Mouse (Mus musculus): ENCODE results near the gene Mepce. TPM values are rescaled to one million over a fixed set of nuclear protein-coding genes. Genes with fewer than 3 reads are reported as not detected.

The Mepce gene
- polyA plus RNA-seq, 1 experiment = 18.2 TPM

DNA sequence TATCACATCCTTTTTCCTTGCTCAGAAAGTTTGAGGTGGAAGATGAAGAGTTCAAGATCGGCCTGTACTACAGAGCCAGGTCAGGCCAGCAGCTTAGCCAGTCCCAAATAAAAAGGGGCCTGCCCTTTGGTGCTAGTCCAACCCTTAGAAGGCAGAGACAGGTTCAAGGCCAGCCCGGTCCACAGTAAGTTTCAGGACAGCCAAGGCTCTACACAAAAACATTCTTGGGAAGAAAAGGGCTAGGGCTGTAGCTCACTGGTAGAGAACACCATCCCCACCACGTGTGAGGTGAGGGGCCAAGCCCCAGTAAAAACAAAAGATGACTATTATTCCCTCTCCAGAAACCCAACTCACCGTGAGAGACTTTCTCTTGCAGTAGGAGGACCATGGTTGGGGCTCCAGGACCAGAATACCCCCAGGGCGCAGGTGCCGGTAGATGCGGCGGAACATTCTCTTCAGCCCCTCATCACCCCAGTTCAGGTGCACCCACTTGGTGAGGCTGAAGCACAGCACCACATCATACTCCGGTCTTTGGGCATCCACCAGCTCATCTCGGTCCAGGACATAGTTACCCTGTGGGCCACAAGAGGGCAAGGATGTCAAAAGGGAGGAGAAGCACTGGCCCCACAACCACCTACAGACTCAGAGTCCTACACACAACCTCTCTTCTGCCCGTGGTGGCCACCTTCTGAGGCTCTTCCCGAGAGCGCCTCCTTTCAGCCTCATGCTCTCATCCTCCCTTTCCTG lies 4.5 kb downstream of the Mepce start:
- TF ChIP-seq TAL1 (IDR thresholded peaks at IDR 0.05; ENCODE audit: low read length) (no peak), GATA1 (IDR thresholded peaks at IDR 0.05; ENCODE audit: low read length) (no peak)
- Histone ChIP-seq H3K4me3 (replicated peaks) (peak overlapping the region; percentile 23), H3K27me3 (ENCODE audit: control insufficient read depth) (peaks cover under 1% of the 10 kb centered on the region), H3K36me3 (ENCODE audit: control insufficient read depth) (peaks cover 59% of the 10 kb centered on the region), H3K9me3 (ENCODE audit: control insufficient read depth, low read length) (peaks cover 3% of the 10 kb centered on the region), H3K4me1 (ENCODE audit: control insufficient read depth) (peaks cover 85% of the 10 kb centered on the region)

DNA sequence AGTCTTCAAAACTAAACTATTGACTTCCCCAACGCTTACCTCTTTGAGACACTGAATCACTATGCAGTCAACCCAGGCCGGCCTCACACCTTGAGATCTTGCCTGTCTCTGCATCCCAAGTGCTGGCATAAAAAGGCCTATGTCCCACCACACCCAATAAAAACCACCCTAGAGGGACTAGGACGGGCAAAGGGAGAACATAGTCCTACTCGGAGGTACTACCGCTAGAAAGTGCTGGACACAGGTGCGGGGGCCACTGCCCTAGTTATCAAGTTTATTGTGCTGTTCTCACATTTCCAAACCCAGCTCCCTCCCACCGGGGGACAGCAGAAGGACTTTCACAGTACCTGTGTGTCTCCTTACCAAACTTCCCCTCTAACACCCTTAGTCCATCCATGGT lies 5.8 kb downstream of the Mepce start:
- TF ChIP-seq TAL1 (IDR thresholded peaks at IDR 0.05; ENCODE audit: low read length) (no peak), GATA1 (IDR thresholded peaks at IDR 0.05; ENCODE audit: low read length) (no peak)
- Histone ChIP-seq H3K9me3 (ENCODE audit: control insufficient read depth, low read length) (no peaks in the 10 kb centered on the region), H3K27me3 (ENCODE audit: control insufficient read depth) (no peaks in the 10 kb centered on the region), H3K4me3 (replicated peaks) (no peak overlapping the region), H3K36me3 (ENCODE audit: control insufficient read depth) (peaks cover 59% of the 10 kb centered on the region), H3K4me1 (ENCODE audit: control insufficient read depth) (peaks cover 89% of the 10 kb centered on the region)

DNA sequence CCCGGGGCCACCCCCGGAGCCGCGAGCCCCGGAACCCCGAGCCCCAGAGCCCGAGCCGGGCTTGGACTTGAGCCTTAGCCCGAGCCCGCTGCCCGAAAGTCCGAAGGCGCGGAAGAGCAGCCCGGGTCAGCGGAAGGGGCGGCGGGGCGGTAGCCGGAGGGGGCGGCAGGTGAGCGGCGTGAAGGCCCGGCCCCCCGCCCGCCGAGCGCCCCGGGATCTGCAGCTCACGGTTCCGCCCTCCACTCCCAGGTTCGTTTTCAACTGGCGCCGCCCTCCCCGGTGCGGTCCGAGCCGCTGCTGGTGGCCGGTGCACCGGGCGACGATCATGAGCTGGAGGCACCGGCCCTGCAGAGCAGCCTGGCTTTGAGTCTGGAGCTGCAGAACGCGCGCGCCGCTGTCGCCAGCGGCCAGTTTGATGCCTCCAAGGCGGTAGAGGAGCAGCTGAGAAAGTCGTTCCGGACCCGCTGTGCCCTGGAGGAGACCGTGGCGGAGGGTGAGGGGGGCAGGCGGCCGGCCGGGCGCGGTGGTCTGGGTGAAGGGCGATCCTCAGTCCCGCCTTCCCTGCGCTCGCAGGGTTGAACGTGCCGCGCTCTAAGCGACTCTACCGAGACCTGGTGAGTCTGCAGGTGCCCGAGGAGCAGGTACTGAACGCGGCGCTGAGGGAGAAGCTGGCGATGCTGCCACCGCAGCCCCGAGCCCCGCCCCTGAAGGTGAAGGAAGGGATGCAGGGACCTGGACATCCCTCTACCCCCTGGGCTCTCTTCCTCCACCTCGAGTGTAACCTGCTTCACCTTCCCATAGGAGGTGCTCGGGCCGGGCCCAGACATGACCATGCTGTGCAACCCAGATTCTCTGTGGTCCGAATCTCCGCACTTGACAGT lies 8.2 kb downstream of the Mepce start:
- H3K4me3 ChIP-seq (replicated peaks) = peak overlapping the region; percentile 95
- H3K9me3 ChIP-seq (ENCODE audit: control insufficient read depth, low read length) = no peaks in the 10 kb centered on the region
- no peaks in the 10 kb centered on the region for H3K27me3 ChIP-seq (ENCODE audit: control insufficient read depth)
- peaks cover 87% of the 10 kb centered on the region for H3K4me1 ChIP-seq (ENCODE audit: control insufficient read depth)
- TF ChIP-seq GATA1 (IDR thresholded peaks at IDR 0.05; ENCODE audit: low read length) (no peak), TAL1 (IDR thresholded peaks at IDR 0.05; ENCODE audit: low read length) (no peak)
- peaks cover 49% of the 10 kb centered on the region for H3K36me3 ChIP-seq (ENCODE audit: control insufficient read depth)

DNA sequence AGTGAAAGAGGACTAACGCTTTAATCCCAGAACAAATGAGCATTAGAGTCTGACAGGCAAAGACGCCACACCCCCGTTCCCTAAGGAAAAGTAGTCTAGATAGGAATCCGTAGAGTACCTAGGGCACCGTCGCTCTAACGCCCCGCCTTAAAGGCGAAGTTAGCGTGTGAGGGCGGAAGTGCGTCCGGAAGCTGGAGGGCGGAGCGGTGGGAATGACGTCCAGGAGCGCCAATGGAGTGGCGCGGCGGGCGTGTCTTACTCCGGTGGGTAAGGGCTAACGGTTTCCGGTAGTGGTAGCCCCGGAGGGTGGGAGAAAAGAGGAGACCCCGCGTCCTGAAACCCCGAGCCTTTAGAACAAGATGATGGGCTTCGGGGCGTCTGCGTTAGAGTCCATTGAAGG lies 8.8 kb downstream of the Mepce start, which contains the start of gene Ppp1r35:
Gene Ppp1r35, plus strand, starts transcription at position 215 of the 400 bp plus-strand sequence.
- Histone ChIP-seq H3K4me1 (ENCODE audit: control insufficient read depth) (peaks cover 80% of the 10 kb centered on the region), H3K9me3 (ENCODE audit: control insufficient read depth, low read length) (no peaks in the 10 kb centered on the region), H3K4me3 (replicated peaks) (peak within 1 kb of the TSS; percentile 95), H3K27me3 (ENCODE audit: control insufficient read depth) (no peaks in the 10 kb centered on the region), H3K36me3 (ENCODE audit: control insufficient read depth) (peaks cover 42% of the 10 kb centered on the region)
- TF ChIP-seq TAL1 (IDR thresholded peaks at IDR 0.05; ENCODE audit: low read length) (no peak), GATA1 (IDR thresholded peaks at IDR 0.05; ENCODE audit: low read length) (no peak)

DNA sequence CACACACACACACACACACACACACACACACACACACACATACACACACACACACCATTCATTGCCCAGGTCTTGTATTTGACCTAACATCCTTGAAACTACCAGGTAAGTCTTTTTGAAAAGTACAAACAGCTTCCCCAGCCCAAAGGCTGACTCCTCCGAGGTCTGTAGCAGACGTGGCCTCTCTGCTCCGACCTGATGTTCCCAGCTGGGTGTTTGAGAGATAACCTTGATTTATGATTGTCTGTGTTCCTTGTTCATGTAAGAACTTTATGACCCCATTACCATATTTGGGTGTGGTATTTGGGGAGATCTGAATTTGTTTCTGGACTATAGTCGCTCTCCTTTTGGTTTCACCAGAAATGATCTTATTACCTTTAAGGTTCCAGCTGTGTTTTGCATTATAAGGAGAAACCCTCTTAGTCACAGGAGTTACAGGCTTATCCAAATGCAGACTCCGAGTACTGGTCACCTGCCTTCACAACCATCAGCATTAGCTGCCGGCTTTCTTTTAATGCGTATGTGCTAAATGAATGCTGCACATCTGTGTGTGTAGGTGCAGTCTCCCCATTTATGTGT lies 10.1 kb downstream of the Mepce start:
- H3K4me1 ChIP-seq (ENCODE audit: control insufficient read depth) = peaks cover 75% of the 10 kb centered on the region
- TF ChIP-seq TAL1 (IDR thresholded peaks at IDR 0.05; ENCODE audit: low read length) (no peak), GATA1 (IDR thresholded peaks at IDR 0.05; ENCODE audit: low read length) (no peak)
- no peak overlapping the region for H3K4me3 ChIP-seq (replicated peaks)
- peaks cover 29% of the 10 kb centered on the region for H3K36me3 ChIP-seq (ENCODE audit: control insufficient read depth)
- no peaks in the 10 kb centered on the region for H3K9me3 ChIP-seq (ENCODE audit: control insufficient read depth, low read length)
- H3K27me3 ChIP-seq (ENCODE audit: control insufficient read depth) = no peaks in the 10 kb centered on the region

DNA sequence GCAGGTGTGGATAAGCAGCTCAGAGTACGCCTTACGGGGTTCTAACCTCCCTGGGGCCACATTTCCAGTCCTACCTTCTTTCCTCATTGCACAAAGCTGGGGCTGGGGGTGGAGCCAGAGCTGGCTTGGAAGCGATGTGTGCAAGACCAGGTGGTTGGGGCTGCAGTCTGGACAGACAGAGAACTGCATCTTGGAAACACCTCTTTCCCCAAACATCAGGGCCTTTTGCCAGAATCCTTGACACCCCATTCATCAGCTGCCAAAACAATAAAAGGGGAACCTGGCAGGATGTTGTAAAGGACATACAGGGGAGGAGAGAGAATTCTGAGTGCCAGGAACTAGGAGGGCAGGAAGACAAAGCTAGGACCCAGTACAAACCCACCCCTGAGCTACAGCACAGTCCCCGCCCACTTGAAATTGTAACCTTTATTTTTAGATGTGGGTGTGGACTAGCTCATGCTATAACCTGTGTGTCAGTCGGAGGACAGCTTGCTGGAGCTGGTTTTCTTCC lies 11.0 kb downstream of the Mepce start:
- Histone ChIP-seq H3K36me3 (ENCODE audit: control insufficient read depth) (peaks cover 20% of the 10 kb centered on the region), H3K9me3 (ENCODE audit: control insufficient read depth, low read length) (no peaks in the 10 kb centered on the region), H3K4me3 (replicated peaks) (no peak overlapping the region), H3K27me3 (ENCODE audit: control insufficient read depth) (no peaks in the 10 kb centered on the region), H3K4me1 (ENCODE audit: control insufficient read depth) (peaks cover 68% of the 10 kb centered on the region)
- TF ChIP-seq TAL1 (IDR thresholded peaks at IDR 0.05; ENCODE audit: low read length) = no peak
- no peak for TF ChIP-seq GATA1 (IDR thresholded peaks at IDR 0.05; ENCODE audit: low read length)

DNA sequence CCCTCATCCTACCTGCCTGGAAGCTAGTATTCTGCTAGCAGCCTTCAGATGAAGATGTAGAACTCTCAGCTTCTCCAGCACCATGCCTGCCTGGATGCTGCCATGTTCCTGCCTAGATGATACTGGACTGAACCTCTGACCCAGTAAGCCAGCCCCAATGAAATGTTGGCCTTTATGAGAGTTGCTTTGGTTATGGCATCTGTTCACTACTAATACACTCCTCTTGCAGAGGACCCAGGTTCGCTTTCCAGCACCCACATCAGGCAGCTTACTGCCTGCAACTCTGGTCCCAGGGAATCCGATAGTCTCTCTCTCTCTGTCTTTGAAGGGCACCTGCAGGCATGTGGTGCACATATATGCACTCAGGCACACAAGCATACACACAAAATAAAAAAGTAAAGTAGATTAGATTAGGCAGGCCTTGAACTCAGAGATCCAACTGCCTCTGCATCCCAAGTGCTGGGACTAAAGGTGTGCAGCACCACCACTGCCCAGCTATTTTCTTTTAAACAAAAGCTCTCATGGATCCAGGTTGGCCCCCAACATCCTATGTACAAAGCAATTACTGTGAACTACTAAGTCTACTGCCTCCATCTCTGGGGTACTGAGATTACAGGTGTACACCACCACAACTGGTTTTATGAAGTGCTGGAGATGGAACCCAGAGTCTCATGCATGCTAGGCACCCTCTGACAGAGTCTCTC lies 11.7 kb downstream of the Mepce start:
- Histone ChIP-seq H3K36me3 (ENCODE audit: control insufficient read depth) (peaks cover 13% of the 10 kb centered on the region), H3K4me3 (replicated peaks) (no peak overlapping the region), H3K9me3 (ENCODE audit: control insufficient read depth, low read length) (no peaks in the 10 kb centered on the region), H3K27me3 (ENCODE audit: control insufficient read depth) (no peaks in the 10 kb centered on the region), H3K4me1 (ENCODE audit: control insufficient read depth) (peaks cover 64% of the 10 kb centered on the region)
- TF ChIP-seq TAL1 (IDR thresholded peaks at IDR 0.05; ENCODE audit: low read length) = no peak
- TF ChIP-seq GATA1 (IDR thresholded peaks at IDR 0.05; ENCODE audit: low read length) = no peak

DNA sequence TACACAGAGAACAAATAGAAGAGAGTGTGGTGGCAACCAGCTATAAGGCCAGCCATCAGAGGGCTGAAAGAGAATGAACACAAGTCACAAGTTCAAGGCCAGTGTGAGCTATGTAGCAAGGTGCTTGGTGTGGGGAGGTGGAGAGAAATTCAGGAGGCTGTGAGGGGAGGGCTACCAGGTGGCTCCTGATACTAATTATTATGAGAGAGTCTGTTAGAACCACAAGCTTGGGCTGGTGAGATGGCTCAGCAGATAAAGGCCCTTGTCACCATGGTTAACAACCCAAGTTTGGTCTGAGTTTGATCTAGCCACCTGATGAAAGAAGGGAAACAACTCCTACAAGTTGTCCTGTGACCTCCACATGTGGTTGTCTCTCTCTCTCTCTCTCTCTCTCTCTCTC lies 14.7 kb downstream of the Mepce start:
- Histone ChIP-seq H3K36me3 (ENCODE audit: control insufficient read depth) (no peaks in the 10 kb centered on the region), H3K4me3 (replicated peaks) (no peak overlapping the region), H3K4me1 (ENCODE audit: control insufficient read depth) (peaks cover 39% of the 10 kb centered on the region), H3K27me3 (ENCODE audit: control insufficient read depth) (no peaks in the 10 kb centered on the region), H3K9me3 (ENCODE audit: control insufficient read depth, low read length) (no peaks in the 10 kb centered on the region)
- no peak for TF ChIP-seq GATA1 (IDR thresholded peaks at IDR 0.05; ENCODE audit: low read length)
- TF ChIP-seq TAL1 (IDR thresholded peaks at IDR 0.05; ENCODE audit: low read length) = no peak

Measured in erythroblast, embryonic 14.5 days (primary cell).